Mouse (Mus musculus) gastrocnemius, postnatal 36 days (tissue): Measurements from ENCODE around the gene Scp2. TPM values are rescaled to one million over a fixed set of nuclear protein-coding genes. Genes with fewer than 3 reads are reported as not detected.
A peak's percentile ranks its signal among the peaks of the same experiment; 100 is the strongest.

Source experiments
- DNase-seq, 2 experiments: peaks; one replicate each; pipeline ENCODE4 v3.0.0; 2022
- intact Hi-C: fragments of 180-260 bp; cut with DNase I; formaldehyde crosslinking; loops from one replicate; pipeline ENCODE4 v1.15.1; 2025
- total RNA-seq, 2 experiments: library from RNA; stranded (reverse); gene quantifications; 2 replicates each; pipeline ENCODE4 v1.2.3; 2021

Gene Scp2
- total RNA-seq, 2 experiments from 2014 or later, result 141 to 145 TPM

DNA sequence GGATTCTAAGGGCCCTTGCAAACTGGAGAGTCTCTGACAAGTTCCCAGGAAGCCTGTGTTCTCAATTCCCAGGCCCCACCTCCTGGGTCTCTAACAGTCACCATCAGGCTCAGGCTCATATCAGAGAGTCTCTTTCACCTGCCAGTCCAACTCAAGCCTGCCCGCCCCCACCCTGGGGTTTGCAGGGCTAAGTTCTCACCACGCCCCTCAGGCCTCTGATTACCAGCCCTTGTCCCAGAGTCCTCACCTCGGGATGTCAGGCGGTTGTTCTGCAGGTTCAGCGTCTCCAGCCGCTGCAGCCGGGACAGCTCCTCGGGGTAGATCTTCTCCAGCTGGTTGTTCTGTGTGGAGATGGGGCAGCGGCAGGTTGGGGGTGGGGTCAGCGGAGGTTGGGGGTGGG, 119.5 kb downstream of the Scp2 start:
- intact Hi-C loops, result no loop called here
- no peak for DNase-seq

DNA sequence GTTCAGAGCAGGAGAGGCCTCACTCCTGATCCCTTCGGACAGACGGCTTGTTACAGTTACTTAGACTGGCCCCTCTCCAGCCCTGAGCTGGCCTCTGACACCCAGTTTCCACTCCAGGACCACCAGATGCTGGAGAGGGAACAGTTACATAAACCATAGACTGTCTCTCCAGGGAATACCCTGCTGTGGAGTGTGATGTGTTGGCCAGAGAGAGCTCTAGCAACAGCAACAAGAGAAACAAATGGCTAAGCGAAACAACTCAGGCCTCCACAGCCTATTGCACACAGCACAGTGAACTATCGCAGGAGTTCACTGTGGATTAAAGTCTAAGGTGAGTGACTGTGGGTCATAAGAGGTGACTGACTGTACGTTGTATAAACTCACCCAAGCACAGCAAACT, 120.2 kb downstream of the Scp2 start:
- intact Hi-C loops, result no loop called here
- DNase-seq, result peak; percentile 65 to 69

DNA sequence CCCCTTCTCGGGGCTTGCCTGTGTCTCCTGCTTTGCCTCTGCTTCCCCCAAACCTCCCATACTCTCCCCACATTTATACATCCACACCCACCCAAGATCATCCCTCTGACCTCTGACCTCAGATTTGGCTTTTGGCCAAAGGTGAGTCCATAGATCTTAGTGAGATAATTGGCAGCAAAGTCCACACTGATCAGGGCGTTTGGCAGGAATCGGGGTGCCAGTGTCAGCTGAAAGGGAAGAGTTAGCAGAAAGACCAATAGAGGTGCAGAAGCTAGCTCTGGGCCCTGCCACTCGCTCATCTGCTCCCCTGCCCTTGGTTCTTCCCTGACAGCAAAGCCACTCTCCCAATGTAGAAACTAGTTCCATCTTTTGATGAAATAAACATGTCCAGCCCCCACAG, 121.6 kb downstream of the Scp2 start:
- no peak for DNase-seq
- intact Hi-C loops, result no loop called here

GRCm38 (mm10) chr4:108020178-108020577, 124.6 kb downstream of the Scp2 start:
- DNase-seq, result no peak
- intact Hi-C loops, result no loop called here

DNA sequence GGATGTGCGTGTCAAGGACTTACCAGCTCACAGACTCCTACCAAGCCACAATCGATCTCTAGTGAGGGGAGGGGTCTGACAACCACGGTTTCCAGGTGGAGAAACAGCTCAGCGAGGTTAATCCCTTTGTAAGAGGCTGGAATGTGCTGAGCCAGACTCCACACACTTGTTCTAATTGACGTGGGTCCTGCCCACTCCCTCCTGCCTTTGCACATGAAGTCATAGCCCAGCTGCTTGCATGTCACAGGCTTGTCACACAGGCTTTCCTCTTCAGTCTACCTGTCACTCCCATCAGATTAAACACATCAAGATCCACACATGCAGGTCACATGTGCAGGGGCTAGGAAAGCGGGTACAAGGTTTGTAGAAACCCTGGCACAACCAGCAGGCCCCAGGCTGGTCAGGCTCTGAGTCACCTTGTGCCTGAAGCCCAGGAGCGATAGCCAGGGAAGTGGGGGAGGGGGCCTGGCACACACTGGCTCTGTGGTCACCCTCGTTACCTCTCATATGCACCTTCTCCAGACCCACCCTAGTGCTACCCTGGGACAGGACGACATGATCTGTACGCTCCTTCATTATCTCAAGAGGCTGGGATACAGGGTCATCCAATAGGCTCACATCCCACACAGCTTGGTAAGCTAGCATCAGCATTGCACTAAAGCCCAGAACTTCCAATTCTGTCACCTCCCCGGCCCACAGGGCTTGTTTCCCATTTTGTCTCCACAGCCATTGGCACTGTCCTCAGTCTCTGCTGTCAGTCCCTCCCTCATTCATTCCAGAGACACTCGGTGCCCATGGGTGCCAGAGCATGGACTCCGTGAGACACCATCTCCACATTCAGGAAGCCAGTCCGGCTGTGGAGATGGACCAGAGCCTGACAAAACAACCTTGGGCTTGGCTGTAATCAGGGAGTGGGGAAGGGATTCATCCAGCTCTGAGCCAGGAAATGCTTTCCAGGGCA, 125.6 kb downstream of the Scp2 start:
- intact Hi-C loops, result no loop called here
- peak in 1 of 2 experiments; percentile 37 for DNase-seq

DNA sequence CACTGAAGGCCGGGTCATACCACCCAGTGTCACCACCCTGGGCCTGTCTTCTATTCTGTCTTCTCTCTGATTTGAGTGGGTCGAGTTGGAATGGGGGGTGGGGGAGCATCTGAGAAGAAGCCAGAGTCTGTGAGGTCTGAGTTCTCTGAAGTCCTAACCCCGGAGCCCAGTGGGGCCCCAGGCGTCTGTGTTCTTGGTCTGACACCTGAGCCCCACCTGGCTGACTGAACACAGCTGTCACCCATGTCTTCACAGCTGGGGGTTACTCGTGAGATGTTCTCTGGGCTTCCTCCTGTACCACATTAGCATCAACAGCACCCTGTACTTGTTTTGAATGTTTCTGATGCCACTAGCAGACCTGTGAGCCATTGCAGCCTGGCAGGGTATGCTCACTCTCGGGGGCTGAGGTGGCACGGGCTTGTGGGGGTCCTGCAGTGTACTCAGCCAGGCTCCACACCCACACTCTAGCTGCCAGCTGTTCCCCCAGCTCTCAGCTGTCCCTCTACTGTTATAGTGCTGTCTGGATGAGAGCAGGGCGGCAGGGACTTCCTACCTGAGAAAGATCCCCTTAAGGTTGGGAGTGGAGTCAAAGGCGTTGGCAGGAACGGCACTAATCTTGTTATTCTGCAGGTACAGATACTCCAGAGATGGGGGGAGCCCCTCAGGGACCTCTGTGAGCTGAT, 126.4 kb downstream of the Scp2 start:
- intact Hi-C loops, result no loop called here
- DNase-seq, result no peak

- intact Hi-C loops, result no loop called here
- DNase-seq, result no peak
These were observed 127.0 kb downstream of the Scp2 start for GRCm38 (mm10) chr4:108017839-108018238.

DNA sequence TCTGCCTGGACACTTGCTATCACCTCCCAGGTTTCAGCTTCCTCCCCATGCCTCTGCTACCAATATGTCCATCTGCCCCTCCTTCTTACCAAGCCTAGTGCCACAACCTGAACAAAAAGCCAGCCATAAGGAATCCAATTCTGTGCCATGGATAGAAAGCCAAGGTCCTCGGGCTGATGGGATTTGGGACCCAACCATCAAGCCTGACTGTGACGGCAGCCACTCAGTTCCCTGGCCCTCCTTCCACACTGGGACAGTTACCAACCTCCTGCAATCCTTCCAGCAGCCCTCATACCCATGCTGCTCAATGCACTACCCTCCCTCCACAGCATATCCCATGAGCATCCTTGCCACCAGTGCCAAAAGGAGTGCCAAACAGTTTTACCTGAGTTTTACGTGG, 128.5 kb downstream of the Scp2 start:
- DNase-seq, result no peak
- intact Hi-C loops, result no loop called here

DNA sequence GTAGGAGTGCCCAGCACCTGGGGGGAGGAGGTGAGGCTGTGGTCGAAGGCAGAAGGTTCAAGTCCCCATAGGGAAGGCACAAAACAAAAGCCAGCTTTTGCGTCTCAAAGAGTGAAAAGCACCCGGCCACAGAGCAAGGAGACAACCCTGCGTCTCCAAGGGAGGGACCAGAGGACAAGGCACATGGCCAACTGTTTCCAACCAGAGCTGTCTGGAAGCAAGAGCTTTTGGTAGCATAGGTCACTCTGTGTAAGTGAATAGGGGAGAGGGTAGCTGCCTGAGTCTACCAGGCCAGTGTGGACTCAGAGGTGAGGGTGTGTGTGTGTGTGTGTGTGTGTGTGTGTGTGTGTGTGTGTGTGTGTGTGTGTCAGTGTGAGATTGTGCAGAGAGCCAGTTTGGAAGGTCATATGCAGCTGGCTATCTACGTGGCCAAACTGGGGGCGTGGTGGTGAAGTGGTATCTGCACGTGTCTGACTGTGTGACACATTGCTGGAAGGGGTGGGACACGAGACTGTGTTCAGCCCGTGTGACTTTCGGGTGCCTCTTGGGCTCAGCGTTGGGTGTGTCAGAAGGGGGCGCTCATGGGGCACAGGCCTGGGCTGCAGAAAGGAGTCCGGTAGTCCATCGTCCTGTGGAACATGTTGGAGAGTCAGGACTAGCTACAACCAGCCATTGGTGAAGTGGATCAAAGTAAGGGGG, 129.6 kb downstream of the Scp2 start:
- intact Hi-C loops, result no loop called here

GRCm38 (mm10) chr4:108014466-108014865, 130.3 kb downstream of the Scp2 start:
- no peak for DNase-seq
- intact Hi-C loops, result no loop called here

More for the DNA sequence above, 129.6 kb downstream of the Scp2 start:
- DNase-seq, result peak; percentile 72 to 80

DNA sequence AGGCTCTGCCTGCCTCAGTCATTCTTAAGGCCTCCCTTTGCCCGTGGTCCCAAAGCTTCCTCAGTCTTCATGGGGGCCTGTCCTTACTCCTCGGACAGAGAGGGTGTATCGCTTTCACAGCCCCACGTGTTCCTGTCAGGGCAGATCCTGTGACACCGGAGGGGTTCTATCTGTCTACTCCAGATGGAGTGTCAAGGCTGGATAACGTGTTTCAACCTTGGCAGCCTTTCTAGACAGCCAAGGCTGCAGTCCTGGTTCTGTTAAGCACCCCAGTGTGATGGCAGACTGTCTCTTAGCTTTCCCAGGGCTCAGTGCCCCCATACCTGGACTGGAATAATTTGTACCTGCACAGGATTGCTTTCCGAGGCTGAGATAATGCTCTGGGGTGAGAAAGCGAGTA, 136.3 kb downstream of the Scp2 start:
- intact Hi-C loops, result no loop called here
- no peak for DNase-seq

- no peak for DNase-seq
- intact Hi-C loops, result no loop called here
These were observed 137.2 kb downstream of the Scp2 start for GRCm38 (mm10) chr4:108007532-108008103.

GRCm38 (mm10) chr4:108005328-108005727, 139.5 kb downstream of the Scp2 start:
- no peak for DNase-seq

DNA sequence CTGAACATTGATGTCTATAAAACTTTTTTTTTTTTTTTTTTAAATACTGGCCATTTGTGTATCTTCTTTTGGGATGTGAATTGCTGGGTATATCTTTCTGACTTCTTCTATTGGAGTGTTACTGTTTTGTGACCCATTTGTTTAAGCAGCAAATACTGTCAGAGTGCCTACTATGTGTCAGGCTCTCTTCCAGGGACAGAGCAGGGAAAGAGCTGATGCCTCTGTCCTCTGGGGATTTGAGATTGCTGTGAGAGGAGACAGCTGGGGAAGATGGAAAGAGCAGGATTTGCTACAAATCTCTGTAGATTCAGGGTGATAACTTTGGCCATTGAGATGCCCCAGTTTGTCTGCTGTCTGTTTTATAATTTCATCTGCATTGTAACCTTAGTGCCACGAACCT, 145.4 kb downstream of the Scp2 start:
- no peak for DNase-seq
- intact Hi-C loops, result no loop called here

More at GRCm38 (mm10) chr4:108005328-108005727, 139.5 kb downstream of the Scp2 start:
- intact Hi-C loops, result no loop called here

- intact Hi-C loops, result no loop called here
These were observed 146.0 kb downstream of the Scp2 start for GRCm38 (mm10) chr4:107998641-107999332.

DNA sequence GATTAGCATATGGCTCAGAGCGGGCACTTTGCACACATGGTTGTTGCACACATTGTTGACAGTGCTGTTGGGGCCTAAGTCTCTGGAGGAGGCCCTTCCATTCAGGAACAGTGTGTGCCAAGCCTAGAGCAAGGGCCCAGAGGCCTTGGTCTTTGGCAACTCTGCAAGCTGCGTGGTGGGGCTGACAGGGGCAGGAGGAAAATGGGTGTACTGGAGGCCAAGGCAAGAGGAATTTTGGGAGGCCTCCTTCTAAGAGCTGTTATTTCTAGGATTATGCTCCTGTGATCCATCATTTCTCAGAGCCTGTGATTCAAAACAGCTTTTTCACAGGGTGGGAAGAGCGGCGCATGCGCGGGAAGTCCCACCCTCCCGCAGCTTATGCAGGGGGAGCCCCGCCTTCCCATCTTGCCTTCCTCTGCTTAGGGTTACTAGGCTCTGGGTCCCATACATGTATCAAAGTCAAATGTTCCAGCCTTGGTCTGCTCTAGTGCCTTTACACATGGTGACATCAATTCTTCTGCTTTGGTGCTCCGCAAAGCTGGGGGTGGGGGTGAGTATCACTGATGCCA, 148.3 kb downstream of the Scp2 start:
- intact Hi-C loops, result no loop called here
- no peak for DNase-seq

More at GRCm38 (mm10) chr4:107998641-107999332, 146.0 kb downstream of the Scp2 start:
- peak; percentile 35 to 63 for DNase-seq

GRCm38 (mm10) chr4:107995727-107996126, 149.1 kb downstream of the Scp2 start:
- no peak for DNase-seq
- intact Hi-C loops, result no loop called here

DNA sequence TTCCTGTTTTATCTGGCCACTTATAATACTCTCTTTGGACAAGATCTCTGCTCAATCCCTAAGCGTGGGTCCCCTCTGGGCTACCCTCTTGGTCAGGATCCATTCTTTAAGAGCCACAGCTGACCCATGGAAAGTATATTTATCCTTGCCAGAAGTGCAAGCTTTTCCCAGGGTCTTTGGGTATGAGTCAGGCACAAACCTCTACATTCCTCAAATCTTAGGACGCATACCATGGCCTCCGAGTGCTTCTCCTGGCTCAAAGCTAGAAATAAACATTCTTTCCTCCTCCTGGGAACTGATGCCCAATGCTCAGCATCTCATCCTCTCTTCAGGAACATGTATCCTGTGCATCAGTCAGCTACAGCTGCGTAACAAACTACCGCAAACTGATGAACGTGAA, 149.8 kb downstream of the Scp2 start:
- DNase-seq, result no peak
- intact Hi-C loops, result no loop called here
